Mouse (Mus musculus) gonadal fat pad, adult 2 months (tissue): Measurements from ENCODE around the gene Morc3. TPM values are rescaled to one million over a fixed set of nuclear protein-coding genes. Genes with fewer than 3 reads are reported as not detected.
"Not testable (repeated sequence)": the region's sequence is repeated elsewhere in the genome, so short reads cannot be mapped to it uniquely, and the experiment has no call there.

Experiments used
- DNase-seq: peaks from one replicate; pipeline ENCODE4 v3.0.0-alpha.2; 2012; ENCODE audit warnings: low read depth
- polyA plus RNA-seq: library from polyadenylated mRNA; depleted of rRNA; stranded (reverse); fragments of >200 nt; gene quantifications from 2 replicates; pipeline ENCODE4 v1.2.3, GENCODE M21; 2012

Gene Morc3
- polyA plus RNA-seq, 1 experiment = 9.4 TPM

DNA sequence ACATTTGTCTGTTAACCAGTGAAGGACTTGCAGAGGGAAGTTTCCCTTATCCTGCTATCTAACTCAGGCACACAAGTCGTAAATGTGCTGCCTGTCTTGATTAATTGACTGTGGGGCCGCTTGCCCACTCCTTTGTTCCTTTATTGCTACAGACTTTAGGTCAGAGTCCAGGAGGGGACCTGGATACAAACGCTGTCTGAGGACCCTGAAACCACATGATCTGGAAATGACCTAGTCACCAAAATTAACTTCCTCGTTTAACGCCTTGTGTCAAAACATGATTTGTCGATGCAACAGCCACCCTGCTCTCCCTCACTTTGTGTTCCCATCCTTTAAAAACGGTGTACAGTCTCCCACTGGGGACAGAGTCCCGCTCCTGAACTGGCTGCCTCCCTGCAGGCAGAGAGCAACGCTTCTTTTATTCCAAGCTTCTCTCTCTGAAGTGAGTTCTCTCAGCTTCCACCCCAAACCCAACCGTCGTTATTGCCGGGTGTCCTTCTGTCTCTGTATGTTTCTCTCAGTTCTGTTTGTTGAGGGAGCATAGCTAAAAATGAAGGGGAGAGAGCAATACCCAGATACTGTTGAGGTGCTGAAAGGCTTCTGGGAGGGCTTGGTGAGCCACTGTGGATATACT is 13.1 kb upstream of the Morc3 start:
- DNase-seq = no peak

DNA sequence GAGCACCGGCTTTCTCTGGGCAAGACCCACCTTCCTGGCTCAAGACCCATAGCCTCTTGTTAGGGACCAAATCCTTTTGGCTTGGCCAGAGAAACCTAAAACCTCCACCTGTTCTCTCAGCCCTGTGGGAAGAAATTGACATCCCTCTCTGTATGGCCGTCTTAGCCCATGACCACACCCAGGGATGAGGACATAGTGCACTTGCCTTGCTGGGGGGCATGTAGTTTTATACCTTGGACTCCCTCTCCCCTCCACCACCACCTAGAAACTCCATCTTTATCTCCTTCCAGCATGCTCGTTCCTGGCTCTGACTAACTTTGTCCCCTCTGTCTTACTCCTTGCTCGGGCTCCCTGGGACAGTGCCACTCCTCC is 12.6 kb upstream of the Morc3 start:
- DNase-seq = no peak

DNA sequence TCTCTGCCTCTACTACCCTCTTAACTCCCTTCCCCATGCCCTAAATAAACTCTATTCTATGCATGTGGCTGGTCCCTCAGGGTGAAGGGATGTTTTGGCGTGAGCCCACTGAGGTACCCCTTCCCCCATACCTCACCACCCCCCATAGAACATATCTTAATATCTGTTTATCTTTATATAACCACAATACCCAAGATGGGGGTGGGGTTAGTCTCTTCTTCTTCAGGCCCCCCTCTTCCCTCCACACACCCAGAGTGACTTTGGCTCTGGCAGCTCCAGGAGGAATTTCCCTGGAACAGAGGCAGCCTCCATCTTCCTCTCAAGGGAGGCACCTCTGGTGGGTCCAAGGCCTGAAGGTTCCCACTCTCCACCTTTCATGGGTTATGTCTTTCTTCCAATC is 11.9 kb upstream of the Morc3 start:
- no peak for DNase-seq

DNA sequence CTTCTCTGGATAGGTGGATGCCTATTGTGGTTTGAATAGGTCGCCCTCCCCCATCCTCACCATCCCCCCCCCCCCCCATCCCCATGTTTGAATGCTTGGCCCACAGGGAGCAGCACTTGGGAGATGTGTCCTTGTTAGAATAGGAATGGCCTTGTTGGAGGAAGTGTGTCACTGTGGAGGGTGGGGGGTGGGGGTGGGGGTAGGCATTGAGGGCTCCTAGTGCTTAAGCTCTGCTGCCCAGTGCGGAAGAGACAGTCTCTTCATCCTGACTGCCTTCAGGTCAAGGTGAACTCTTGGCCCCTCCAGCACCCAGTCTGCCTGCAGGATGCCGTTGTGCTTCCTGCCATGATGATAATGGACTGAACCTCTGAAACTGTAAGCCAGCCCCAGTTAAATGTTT is 10.2 kb upstream of the Morc3 start:
- no peak for DNase-seq

DNA sequence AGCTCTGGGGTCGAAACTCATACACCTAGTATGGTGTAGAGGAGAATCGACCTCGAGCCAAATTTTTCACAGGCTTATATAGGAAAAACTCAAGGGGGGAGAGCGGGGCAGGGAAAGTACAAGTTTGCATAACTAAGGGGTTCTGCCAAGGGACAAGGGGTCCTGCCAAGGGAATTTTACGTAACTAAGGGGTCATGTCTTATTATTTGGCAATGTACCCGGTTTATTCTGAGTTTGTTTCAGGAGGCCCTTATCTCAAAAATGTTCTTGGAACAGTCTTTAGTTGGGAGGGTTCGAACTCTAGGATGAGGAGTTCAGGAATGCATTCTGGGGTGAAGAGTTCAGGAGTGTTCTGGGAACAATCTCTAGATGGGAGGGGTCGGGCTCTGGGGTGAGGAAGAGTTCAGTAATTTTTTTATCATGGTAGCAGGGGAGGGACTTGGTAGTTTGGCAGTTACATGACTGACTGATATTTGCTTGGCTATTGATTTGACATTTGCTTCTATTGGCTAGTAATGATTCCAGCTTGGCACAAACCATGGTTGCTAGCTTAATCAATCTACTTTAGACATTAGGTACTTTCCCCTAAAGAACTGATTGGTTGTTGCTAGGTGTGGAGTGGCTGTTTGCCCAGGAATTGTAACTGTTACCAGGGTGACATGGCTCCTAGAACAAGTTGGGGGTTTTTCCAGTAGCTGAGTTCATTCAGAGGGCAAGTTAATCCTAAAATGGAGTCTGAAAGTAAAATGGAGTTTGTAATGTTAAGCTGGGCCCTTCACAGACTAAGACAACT is 9.3 kb upstream of the Morc3 start:
- DNase-seq = not testable (repeated sequence)

DNA sequence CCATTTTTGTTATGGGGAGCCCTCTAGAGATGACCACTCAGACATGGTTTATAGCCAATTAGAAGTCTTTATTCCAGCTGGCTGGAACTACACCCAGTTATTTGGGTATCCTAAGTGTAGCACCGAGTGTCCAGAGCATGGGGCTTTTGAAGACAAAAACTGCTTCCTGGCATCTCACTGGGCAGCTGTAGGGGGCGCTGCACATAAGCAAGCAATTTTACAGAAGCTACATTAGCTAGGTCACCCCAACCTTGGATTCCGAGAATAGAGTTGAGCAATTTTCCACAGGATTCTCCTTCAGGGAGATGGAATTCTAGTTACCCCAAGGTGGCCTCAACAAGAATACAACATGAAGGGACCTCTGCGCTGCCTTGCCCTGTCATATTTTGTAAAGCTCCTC is 7.1 kb upstream of the Morc3 start:
- DNase-seq = no peak

DNA sequence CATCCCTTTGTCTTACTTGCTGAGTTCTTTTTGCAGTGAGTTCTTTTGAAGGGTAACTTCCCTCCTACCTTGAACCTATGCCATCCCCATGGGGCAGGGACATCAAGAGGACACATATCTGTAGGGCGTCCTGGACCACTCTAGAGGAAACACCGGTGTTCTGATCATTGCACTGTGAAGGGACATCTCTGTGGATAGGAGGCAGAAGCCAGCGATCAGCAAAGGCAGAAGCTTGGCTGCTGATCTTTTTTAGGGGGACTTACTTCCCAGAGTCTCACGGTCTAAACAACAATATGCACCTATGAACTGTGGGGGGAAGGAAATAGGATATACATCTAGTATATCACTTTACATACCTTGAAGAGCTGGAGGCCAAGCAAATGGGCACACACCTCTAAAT is 6.5 kb upstream of the Morc3 start:
- DNase-seq = no peak

DNA sequence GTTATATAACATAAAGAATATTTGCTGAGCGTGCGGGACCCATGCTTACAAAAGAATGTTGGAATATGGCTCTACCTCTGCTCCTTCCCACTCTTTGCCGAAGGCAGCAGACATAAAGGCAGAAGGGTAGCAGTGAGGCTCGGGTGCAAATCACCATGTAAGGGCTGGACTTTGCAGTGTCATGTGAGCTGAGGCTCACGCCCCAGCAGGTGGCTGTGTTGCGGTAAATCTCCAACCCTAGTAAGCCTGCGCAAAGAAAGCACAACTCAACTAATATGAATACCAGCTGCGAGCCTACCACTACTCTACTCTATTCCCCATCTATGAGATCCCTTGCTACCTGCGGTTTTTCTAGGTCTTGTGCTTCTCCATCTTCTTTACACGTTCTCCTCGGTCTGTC is 5.9 kb upstream of the Morc3 start:
- no peak for DNase-seq

DNA sequence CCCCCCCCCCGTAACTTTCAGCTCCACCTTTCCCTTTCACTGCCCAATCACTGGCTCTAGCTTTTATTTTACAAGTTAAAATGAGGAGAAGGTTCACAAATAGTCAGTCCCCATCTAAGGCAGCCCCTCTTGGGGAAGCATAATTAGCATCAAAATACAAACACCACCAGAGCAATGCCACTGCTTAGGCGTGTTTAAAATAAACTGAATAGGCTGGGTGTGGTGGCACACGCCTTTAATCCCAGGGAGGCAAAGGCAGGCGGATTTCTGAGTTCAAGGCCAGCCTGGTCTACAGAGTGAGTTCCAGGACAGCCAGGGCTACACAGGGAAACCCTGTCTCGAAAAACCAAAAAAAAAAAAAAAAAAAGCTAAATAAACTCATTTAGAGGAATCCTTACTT is 5.4 kb upstream of the Morc3 start:
- not testable (repeated sequence) for DNase-seq

DNA sequence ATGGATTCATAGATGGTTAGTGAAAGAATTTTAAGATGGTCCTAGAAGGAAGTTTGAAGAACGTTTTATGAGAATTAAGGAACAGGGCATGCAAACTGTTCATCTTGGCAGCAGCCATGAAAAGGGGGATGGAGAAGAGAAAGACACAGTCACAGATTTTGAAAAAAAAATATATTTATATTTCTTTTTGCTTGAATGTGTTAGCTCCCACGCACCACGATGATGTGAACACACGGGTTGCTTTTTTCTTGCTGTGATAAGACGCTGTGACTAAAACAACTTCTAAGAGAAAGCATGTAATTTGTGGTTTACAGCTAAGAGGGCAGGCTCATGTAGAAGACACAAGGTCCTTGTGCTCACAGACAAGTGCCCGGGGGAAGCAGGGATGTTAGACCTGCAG is 5.0 kb upstream of the Morc3 start:
- no peak for DNase-seq

DNA sequence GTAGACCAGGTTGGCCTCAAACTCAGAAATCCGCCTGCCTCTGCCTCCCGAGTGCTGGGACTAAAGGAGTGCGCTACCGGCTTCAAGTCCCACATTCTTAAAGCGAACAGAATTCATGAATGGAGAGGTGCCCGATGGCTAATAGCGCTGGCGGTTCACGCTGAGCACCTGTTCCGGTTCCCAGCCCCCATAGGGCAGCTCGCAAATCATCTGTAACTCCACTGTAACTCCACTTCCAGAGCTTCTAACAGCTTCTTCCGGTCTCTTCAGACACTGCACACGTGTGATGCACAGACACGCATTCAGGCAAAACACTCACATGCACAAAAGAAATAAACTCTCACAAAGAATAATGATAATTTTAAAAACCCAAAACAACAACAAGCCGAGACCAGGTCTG is 2.4 kb upstream of the Morc3 start:
- DNase-seq = no peak

DNA sequence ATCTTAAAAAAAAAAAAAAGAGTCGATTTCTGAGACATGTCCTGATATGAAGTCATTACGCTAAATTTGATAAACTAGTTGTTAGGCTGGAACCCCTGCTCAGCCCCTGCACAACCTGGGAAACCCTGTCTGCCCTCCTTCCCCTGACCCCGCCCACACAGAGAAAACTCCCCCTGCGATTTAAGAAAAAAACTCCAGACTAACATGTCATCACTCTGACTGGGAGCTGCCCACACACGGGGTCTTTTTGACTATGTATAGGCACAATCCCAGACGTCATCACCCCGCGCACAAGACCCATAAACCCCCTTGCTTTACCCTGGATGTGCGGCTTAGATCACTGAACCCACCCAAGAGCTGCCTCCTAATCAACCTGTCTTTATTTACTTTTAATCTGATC is 1.9 kb upstream of the Morc3 start:
- DNase-seq = no peak

DNA sequence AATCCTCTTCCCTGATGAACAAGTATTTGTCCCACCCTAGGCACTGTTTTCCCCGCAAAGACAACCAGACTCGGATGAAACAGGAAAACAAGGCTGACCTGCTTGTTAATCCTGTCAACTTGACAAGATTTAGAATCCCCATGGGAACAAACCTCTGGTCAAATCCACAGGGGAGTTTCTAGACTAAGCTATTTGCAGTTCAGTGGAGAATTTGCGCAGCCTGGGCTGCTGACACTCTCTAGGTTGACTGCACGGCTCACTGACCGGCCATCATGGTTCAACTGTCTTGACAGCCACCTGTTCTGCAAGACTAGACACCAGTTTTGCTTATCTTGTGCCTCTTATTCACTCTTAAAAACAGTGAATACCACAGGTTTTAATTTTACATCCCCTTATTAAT is 1.0 kb upstream of the Morc3 start:
- no peak for DNase-seq

DNA sequence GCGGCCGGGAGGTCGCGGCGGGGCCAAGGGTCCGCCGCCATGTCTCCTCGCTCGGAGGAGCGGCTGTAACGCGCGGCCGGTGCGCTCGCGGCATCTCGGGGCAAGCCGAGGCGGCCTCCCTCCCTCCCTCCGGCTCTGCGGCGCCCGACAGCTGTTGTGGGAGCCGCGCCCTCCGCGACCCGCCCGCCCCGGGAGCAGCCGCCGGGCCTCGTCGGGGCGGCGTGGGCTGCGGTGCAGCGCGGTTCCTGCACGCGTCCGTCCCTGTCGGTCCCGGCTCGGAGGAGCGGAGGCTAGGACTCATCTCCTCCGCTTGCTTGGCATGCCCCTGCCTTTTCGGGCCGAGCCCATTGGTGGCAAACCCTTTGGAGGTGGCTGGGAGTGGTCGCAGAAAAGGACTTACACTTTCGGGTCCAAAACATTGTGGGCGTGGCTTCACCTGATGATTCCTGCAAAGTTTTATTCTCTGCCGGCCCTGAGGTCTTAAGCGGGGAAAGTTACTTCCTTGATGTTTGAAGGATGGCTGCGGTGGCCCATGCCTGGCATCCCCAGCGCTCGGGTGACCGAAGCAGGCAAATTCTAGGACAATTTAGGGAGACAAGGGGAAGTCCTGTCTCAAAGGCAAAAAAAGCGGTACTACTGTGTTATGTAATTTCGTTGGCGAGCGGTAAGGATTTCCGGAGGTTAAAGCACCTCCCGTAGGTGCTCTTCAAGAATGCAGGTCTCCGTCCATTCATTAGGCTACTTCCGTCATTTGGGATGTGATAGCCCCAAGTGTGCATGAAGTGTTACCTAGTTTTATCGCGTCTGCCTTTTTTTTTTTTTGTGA is 743 bp downstream of the Morc3 start:
- DNase-seq = no peak

DNA sequence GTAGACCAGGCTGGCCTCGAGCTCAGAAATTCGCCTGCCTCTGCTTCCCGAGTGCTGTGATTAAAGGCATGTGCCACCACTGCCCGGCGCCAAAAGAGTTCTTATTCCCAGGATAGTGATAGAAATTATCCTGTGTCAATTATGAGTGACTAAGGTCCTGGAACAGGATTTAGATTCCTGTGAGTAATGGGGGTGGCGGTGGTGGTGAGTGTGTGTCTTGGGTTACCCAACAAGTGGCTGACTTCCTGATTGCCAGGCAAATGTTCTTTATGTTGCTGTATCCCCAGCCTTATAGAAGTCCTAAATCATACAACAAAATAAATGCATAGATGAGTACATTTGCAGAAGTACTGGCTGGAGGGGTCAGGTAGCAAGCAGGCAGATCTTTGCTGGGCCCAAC is 1.6 kb downstream of the Morc3 start:
- no peak for DNase-seq

DNA sequence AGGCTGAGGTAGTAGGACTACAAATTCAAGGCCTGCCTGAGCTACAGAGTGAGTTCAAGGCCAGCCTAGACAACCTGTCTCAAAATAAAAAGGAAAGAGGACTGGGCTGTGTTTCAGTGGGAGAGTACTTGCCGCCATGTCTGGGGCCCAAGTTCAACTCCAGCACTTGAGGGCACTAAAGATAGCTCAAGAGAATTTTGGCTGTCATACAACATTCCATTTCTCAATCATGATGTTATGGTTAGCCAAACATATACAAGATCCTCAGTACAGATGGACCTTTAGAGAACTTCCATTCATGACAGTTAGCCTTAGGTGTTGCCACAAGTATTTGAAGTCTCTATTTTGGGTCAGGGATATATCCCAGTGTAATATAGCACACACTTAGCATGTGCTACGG is 2.2 kb downstream of the Morc3 start:
- DNase-seq = no peak

DNA sequence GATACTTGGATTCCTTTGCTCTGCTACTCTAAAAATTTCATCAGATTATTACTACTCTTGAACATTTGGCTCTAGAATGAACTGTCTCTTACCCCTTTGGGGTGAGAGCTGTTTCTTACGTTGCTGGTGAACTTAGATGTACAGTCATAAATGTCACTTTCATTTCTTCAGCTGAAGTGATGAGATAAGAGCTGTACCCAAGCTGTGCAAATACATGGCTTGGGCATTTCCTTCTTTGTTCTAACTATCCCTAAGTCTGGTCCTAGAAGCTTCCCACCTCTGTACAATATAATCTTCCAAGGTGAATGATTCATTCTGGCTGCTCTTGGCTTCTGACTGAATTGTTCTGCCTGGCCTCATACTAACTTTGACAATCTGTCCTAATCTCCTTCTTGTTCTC is 7.1 kb downstream of the Morc3 start:
- DNase-seq = no peak

DNA sequence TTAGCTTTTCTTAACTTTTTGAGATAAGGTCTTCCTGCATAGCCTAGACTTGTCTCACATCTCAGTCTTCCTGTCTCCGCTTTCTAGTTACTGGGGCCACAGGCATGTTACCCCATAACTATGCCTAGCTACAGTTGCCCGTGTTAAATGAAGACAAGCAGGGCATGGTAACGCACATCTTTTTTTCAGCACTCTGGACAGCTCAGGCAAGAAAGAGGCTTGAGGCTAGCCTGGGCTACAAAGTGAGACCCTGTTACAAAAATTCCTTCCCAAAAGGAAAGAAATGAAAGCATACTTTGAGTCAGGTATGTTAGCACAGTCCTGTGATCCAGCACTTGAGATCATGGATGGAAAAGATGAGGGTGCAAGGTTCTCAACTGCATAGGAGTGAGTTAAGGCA is 18.6 kb downstream of the Morc3 start:
- DNase-seq = no peak

DNA sequence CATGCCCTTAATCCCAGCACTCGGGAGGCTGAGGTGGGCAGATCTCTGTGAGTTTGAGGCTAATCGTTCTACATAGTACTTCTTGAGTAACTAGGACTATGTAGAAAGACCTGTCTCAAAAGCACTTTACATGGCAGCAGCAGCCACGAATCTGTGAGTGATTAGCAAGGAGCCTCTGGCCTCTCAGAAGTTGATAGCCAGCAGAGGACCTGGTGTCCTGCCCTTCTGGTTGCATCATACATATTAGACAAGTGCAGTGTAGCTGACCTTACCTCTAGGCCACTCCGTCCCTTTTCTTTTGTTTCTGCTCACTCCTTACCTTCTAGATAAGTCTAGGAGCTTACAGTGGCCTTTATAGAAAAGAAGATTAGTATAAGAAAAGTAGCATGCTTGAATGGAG is 28.0 kb downstream of the Morc3 start:
- DNase-seq = no peak

DNA sequence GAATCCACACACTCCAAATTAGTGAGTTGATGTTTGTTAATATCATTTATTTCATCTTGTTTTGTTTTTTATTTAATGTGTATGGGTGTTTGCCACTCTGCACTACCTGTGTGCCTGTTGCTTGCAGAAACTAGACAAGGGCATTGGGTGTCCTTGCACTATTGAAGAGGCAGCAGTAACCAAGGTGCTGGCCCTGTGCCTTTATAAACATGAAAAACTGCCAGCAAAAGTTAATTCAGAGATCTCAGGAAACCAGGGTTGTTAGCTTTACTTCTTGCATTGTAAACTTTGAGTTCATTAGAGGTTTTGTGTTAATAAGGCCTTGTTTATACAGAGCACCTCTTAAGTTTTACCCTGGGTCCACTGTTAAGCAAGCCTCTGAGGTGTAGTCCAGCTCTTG is 28.8 kb downstream of the Morc3 start:
- no peak for DNase-seq

DNA sequence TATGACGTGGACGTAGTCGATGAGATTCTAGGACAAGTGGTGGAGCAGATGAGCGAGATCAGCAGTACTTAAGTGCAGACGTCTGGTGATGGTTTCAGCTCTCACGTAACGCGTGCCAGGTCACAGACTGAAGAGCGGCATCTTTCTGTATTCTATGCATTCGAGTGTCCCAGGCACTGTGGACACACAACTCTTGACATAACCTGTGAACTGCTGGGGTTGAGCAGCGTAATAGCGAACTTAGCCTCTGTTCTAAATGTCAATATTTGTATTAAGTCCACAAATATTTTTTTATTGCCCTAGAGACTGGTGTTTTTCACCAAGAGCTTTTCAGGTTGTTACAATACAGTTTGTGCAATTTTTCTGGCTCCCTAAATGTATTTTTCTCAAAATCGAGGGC is 42.9 kb downstream of the Morc3 start:
- DNase-seq = no peak

DNA sequence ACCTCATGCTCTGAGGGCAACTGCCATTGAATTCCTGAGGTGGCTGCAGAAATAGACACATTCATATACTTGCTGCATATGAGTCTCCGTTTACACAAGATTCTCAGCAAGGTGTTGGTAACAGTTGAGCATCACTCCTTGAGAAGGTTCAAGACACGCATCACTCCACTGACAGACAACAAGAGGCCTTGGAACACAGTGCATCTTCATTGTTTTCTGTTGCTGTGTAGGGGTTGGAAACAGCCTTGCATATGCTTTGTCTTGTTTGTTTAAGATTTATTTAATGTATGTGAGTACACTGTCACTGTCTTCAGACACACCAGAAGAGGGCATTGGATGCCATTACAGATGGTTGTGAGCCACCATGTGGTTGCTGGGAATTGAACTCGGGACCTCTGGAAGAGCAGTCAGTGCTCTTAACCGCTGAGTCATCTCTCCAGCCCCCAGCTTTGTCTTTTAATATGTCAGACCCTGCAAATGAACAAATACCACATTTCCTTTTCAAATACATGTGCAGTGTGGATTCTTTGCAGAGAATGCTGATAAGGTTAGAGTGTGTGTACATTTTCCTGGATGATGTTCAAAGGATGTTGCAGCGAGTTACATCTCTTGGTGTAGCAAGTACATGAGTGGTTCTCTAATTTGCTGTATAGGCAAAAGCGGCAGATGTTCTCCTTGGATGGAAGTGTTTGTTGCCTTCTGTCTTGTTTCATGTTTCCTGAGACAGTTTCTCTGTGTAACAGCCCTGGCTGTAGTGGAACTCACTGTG is 45.9 kb downstream of the Morc3 start:
- DNase-seq = no peak
